Mouse (Mus musculus) midbrain, embryonic 10.5 days (tissue): ENCODE data around the gene Kcnip2. TPM values are rescaled to one million over a fixed set of nuclear protein-coding genes. Genes with fewer than 3 reads are reported as not detected.

Experiments used
- DNase-seq: peaks from one replicate; pipeline ENCODE4 v3.0.0-alpha.2; 2017; ENCODE audit warnings: low spot score
- H3K27ac ChIP-seq: fragments of 300-500 bp; sonication (generic); replicated peaks from 2 replicates; pipeline ENCODE4 v1.5.1; 2016; ENCODE audit warnings: mild to moderate bottlenecking
- H3K27me3 ChIP-seq: fragments of 300-500 bp; sonication (generic); 2 replicates; pipeline ENCODE4 v1.6.1; 2016; ENCODE audit warnings: low read depth, mild to moderate bottlenecking; ENCODE audit not compliant: poor library complexity, severe bottlenecking
- H3K36me3 ChIP-seq: fragments of 300-500 bp; sonication (generic); 2 replicates; pipeline ENCODE4 v1.6.1; 2016; ENCODE audit warnings: mild to moderate bottlenecking, moderate library complexity
- H3K4me1 ChIP-seq: fragments of 300-500 bp; sonication (generic); 2 replicates; pipeline ENCODE4 v1.6.1; 2016
- H3K4me3 ChIP-seq: fragments of 300-500 bp; sonication (generic); 2 replicates; pipeline ENCODE4 v1.5.1; 2016; ENCODE audit warnings: mild to moderate bottlenecking, moderate library complexity
- H3K9me3 ChIP-seq: fragments of 300-500 bp; sonication (generic); replicated peaks from 2 replicates; pipeline ENCODE4 v1.6.1; 2016; ENCODE audit warnings: mild to moderate bottlenecking
- WGBS: fragments of 180-500 bp; shearing (Covaris S2); methylation state at CpG from one replicate; pipeline ENCODE4 v1.1.7; 2016; 5-methylcytosine and 5-hydroxymethylcytosine counted together
- polyA plus RNA-seq: library from polyadenylated mRNA; unstranded; fragments of >200 nt; fragmentation: Nextera tagmentation; extraction: Ambion mirVana; gene quantifications from 2 replicates; pipeline ENCODE4 v1.2.1, GENCODE M21; 2016

Kcnip2 gene
- polyA plus RNA-seq, 1 experiment from 2014 or later, result 0.53 TPM

GRCm38 (mm10) chr19:45804593-45805368 is 11.1 kb downstream of the Kcnip2 start:
- DNase-seq, result no peak

GRCm38 (mm10) chr19:45803408-45803807 is 12.5 kb downstream of the Kcnip2 start:
- no peak for DNase-seq
- peaks cover 19% of the 10 kb centered on the region for H3K4me1 ChIP-seq
- no peak overlapping the region for H3K4me3 ChIP-seq
- no peaks in the 10 kb centered on the region for H3K36me3 ChIP-seq
- no peak overlapping the region for H3K27ac ChIP-seq
- H3K27me3 ChIP-seq, result no peaks in the 10 kb centered on the region
- H3K9me3 ChIP-seq, result no peaks in the 10 kb centered on the region
- 33% methylated on average over 4 of the region's 4 CpGs for whole genome bisulfite sequencing

More at GRCm38 (mm10) chr19:45804593-45805368, 11.1 kb downstream of the Kcnip2 start:
- Histone ChIP-seq H3K9me3 (no peaks in the 10 kb centered on the region), H3K4me1 (peaks cover 19% of the 10 kb centered on the region), H3K36me3 (no peaks in the 10 kb centered on the region), H3K27me3 (no peaks in the 10 kb centered on the region), H3K27ac (0 out of 2 replicates have a peak overlapping the region, but pooled peaks have one; percentile 18), H3K4me3 (no peak overlapping the region)
- 25% methylated on average over 12 of the region's 12 CpGs for WGBS

- H3K27ac ChIP-seq, result no peak overlapping the region
- H3K4me1 ChIP-seq, result peaks cover 19% of the 10 kb centered on the region
- no peak overlapping the region for H3K4me3 ChIP-seq
- H3K9me3 ChIP-seq, result no peaks in the 10 kb centered on the region
- no peaks in the 10 kb centered on the region for H3K27me3 ChIP-seq
- no peak for DNase-seq
- 75% methylated on average over 4 of the region's 4 CpGs for WGBS
- no peaks in the 10 kb centered on the region for H3K36me3 ChIP-seq
Observed at GRCm38 (mm10) chr19:45802702-45803101, 13.2 kb downstream of the Kcnip2 start.

GRCm38 (mm10) chr19:45796879-45797278 is 19.0 kb downstream of the Kcnip2 start:
- Histone ChIP-seq H3K36me3 (no peaks in the 10 kb centered on the region), H3K4me3 (no peak overlapping the region), H3K27ac (no peak overlapping the region), H3K9me3 (no peaks in the 10 kb centered on the region), H3K27me3 (no peaks in the 10 kb centered on the region; the same call in 1 of the 2 replicates), H3K4me1 (peaks cover 11% of the 10 kb centered on the region)
- DNase-seq, result no peak
- 76% methylated on average over 15 of the region's 15 CpGs for WGBS

- WGBS, result 9% methylated on average over 15 of the region's 15 CpGs
- DNase-seq, result no peak
Observed at GRCm38 (mm10) chr19:45796061-45796556, 19.8 kb downstream of the Kcnip2 start.

GRCm38 (mm10) chr19:45795406-45795944 is 20.4 kb downstream of the Kcnip2 start:
- H3K4me1 ChIP-seq, result peaks cover 11% of the 10 kb centered on the region
- H3K9me3 ChIP-seq, result no peaks in the 10 kb centered on the region
- WGBS, result 33% methylated on average over 15 of the region's 15 CpGs
- H3K4me3 ChIP-seq, result peak overlapping the region; percentile 49
- no peak overlapping the region for H3K27ac ChIP-seq
- no peaks in the 10 kb centered on the region for H3K36me3 ChIP-seq
- H3K27me3 ChIP-seq, result no peaks in the 10 kb centered on the region; the same call in 1 of the 2 replicates
- no peak for DNase-seq

More at GRCm38 (mm10) chr19:45796061-45796556, 19.8 kb downstream of the Kcnip2 start:
- no peaks in the 10 kb centered on the region for H3K36me3 ChIP-seq
- H3K4me1 ChIP-seq, result peaks cover 11% of the 10 kb centered on the region
- no peaks in the 10 kb centered on the region for H3K9me3 ChIP-seq
- H3K27ac ChIP-seq, result 0 out of 2 replicates have a peak overlapping the region, but pooled peaks have one; percentile 15
- H3K27me3 ChIP-seq, result no peaks in the 10 kb centered on the region; the same call in 1 of the 2 replicates
- peak overlapping the region; percentile 49 for H3K4me3 ChIP-seq

GRCm38 (mm10) chr19:45794718-45795117 is 21.1 kb downstream of the Kcnip2 start:
- 87% methylated on average over 6 of the region's 6 CpGs for WGBS

GRCm38 (mm10) chr19:45792404-45792803 is 23.5 kb downstream of the Kcnip2 start:
- no peaks in the 10 kb centered on the region for H3K9me3 ChIP-seq
- 90% methylated on average over 6 of the region's 6 CpGs for WGBS
- H3K36me3 ChIP-seq, result no peaks in the 10 kb centered on the region
- no peak overlapping the region for H3K4me3 ChIP-seq
- DNase-seq, result no peak
- peaks cover 11% of the 10 kb centered on the region for H3K4me1 ChIP-seq
- no peak overlapping the region for H3K27ac ChIP-seq
- H3K27me3 ChIP-seq, result no peaks in the 10 kb centered on the region; the same call in 1 of the 2 replicates

More at GRCm38 (mm10) chr19:45794718-45795117, 21.1 kb downstream of the Kcnip2 start:
- Histone ChIP-seq H3K36me3 (no peaks in the 10 kb centered on the region), H3K4me1 (peaks cover 11% of the 10 kb centered on the region), H3K9me3 (no peaks in the 10 kb centered on the region), H3K27ac (no peak overlapping the region), H3K4me3 (no peak overlapping the region), H3K27me3 (no peaks in the 10 kb centered on the region; the same call in 1 of the 2 replicates)
- DNase-seq, result no peak

GRCm38 (mm10) chr19:45789888-45790874 is 25.7 kb downstream of the Kcnip2 start:
- Histone ChIP-seq H3K36me3 (no peaks in the 10 kb centered on the region), H3K4me3 (no peak overlapping the region), H3K27ac (no peak overlapping the region), H3K4me1 (no peaks in the 10 kb centered on the region), H3K27me3 (no peaks in the 10 kb centered on the region; the same call in 1 of the 2 replicates), H3K9me3 (no peaks in the 10 kb centered on the region)
- DNase-seq, result no peak
- WGBS, result 85% methylated on average over 13 of the region's 13 CpGs

GRCm38 (mm10) chr19:45789365-45789764 is 26.5 kb downstream of the Kcnip2 start:
- 83% methylated on average over 7 of the region's 7 CpGs for WGBS
- no peaks in the 10 kb centered on the region; the same call in 1 of the 2 replicates for H3K27me3 ChIP-seq
- H3K27ac ChIP-seq, result no peak overlapping the region
- H3K4me1 ChIP-seq, result no peaks in the 10 kb centered on the region
- no peaks in the 10 kb centered on the region for H3K36me3 ChIP-seq
- no peaks in the 10 kb centered on the region for H3K9me3 ChIP-seq
- DNase-seq, result no peak
- no peak overlapping the region for H3K4me3 ChIP-seq

- no peak for DNase-seq
- Histone ChIP-seq H3K27ac (no peak overlapping the region), H3K4me1 (peaks cover 6% of the 10 kb centered on the region; the same call in 1 of the 2 replicates), H3K27me3 (no peaks in the 10 kb centered on the region; the same call in 1 of the 2 replicates), H3K4me3 (no peak overlapping the region), H3K9me3 (no peaks in the 10 kb centered on the region), H3K36me3 (no peaks in the 10 kb centered on the region)
- WGBS, result 94% methylated on average over 4 of the region's 4 CpGs
Observed at GRCm38 (mm10) chr19:45788337-45788736, 27.5 kb downstream of the Kcnip2 start.

- no peak overlapping the region for H3K4me3 ChIP-seq
- H3K27me3 ChIP-seq, result no peaks in the 10 kb centered on the region
- DNase-seq, result no peak
- H3K36me3 ChIP-seq, result no peaks in the 10 kb centered on the region
- H3K27ac ChIP-seq, result no peak overlapping the region
- peaks cover 8% of the 10 kb centered on the region; the same call in 1 of the 2 replicates for H3K4me1 ChIP-seq
- 78% methylated on average over 3 of the region's 3 CpGs for WGBS
- no peaks in the 10 kb centered on the region for H3K9me3 ChIP-seq
Observed at GRCm38 (mm10) chr19:45787450-45787849, 28.4 kb downstream of the Kcnip2 start.
